Mouse (Mus musculus) limb, embryonic 14.5 days (tissue): Measurements from ENCODE around the gene Usb1. TPM values are rescaled to one million over a fixed set of nuclear protein-coding genes. Genes with fewer than 3 reads are reported as not detected.

Experiments used
- ATAC-seq: fragments of 200-750 bp; cut with Nextera tagmentation; 2 replicates; pipeline ENCODE4 v1.8.0; 2017; ENCODE audit warnings: low read depth, moderate number of reproducible peaks, moderate TSS enrichment; ENCODE audit not compliant: low FRiP score
- DNase-seq: peaks from one replicate; pipeline ENCODE4 v3.0.0-alpha.2; 2015; ENCODE audit warnings: low spot score
- H3K27ac ChIP-seq: fragments of 300-500 bp; sonication (generic); replicated peaks from 2 replicates; pipeline ENCODE4 v1.5.1; 2014; ENCODE audit warnings: low read depth, mild to moderate bottlenecking, low read length, moderate library complexity, mixed read lengths
- H3K27me3 ChIP-seq: fragments of 300-500 bp; sonication (generic); 2 replicates; pipeline ENCODE4 v1.6.1; 2014; ENCODE audit warnings: low read length, mixed read lengths; ENCODE audit not compliant: control insufficient read depth, insufficient read depth
- H3K36me3 ChIP-seq: fragments of 300-500 bp; sonication (generic); 2 replicates; pipeline ENCODE4 v1.6.1; 2014; ENCODE audit warnings: mild to moderate bottlenecking, low read length, moderate library complexity, mixed read lengths; ENCODE audit not compliant: control insufficient read depth, insufficient read depth
- H3K4me1 ChIP-seq: fragments of 300-500 bp; sonication (generic); 2 replicates; pipeline ENCODE4 v1.6.1; 2014; ENCODE audit warnings: antibody characterized with exemption, low read length, mixed read lengths; ENCODE audit not compliant: control insufficient read depth, insufficient read depth
- H3K4me2 ChIP-seq: fragments of 300-500 bp; sonication (generic); replicated peaks from 2 replicates; pipeline ENCODE4 v1.6.1; 2014; ENCODE audit warnings: low read depth, mild to moderate bottlenecking, low read length, moderate library complexity; ENCODE audit not compliant: severe bottlenecking
- H3K4me3 ChIP-seq: fragments of 300-500 bp; sonication (generic); replicated peaks from 2 replicates; pipeline ENCODE4 v1.5.1; 2014; ENCODE audit warnings: low read length
- H3K9ac ChIP-seq: fragments of 300-500 bp; sonication (generic); 2 replicates; pipeline ENCODE4 v1.6.1; 2014; ENCODE audit warnings: mild to moderate bottlenecking, low read depth, low read length, moderate library complexity; ENCODE audit not compliant: severe bottlenecking
- H3K9me3 ChIP-seq: fragments of 300-500 bp; sonication (generic); 2 replicates; pipeline ENCODE4 v1.6.1; 2016; ENCODE audit warnings: low read length; ENCODE audit not compliant: control insufficient read depth
- POLR2A ChIP-seq: fragments of 200-500 bp; IDR thresholded peaks from 2 replicates; pipeline ENCODE4 v1.8.0; 2012; ENCODE audit warnings: inconsistent platforms, mild to moderate bottlenecking, moderate library complexity, borderline replicate concordance; ENCODE audit not compliant: insufficient read depth, insufficient read length; ENCODE audit errors: extremely low read depth
- WGBS: fragments of 180-500 bp; shearing (Covaris S2); extraction: QIAGEN DNeasy Blood & Tissue Kit; methylation state at CpG from one replicate; pipeline ENCODE4 v1.1.7; 2014; 5-methylcytosine and 5-hydroxymethylcytosine counted together
- polyA plus RNA-seq, 2 experiments: library from polyadenylated mRNA; depleted of rRNA in 1 of 2; stranded (reverse) in 1 of 2; unstranded in 1 of 2; fragments of >200 nt; fragmentation: Nextera tagmentation in 1 of 2; extraction: Ambion mirVana in 1 of 2; gene quantifications; 2 replicates each; pipeline versions ENCODE4 v1.2.1 to v1.2.3; 2012 to 2014

Gene Usb1
- polyA plus RNA-seq (2012; rRNA removed) (46.6 and 61.0 TPM in 2 replicates), polyA plus RNA-seq (2014; fragmentation: Nextera tagmentation; extraction: Ambion mirVana) (34.7 and 38.0 TPM in 2 replicates)

- WGBS, result 1% methylated on average over 54 of the region's 80 CpGs
- peak; percentile 65; the same call in 1 of the 2 replicates for TF ChIP-seq POLR2A
- no peaks in the 10 kb centered on the region for H3K9me3 ChIP-seq
- DNase-seq (peak; percentile 92), ATAC-seq (peak; percentile 94)
- peak within 1 kb of the TSS; percentile 88 for H3K4me3 ChIP-seq
- H3K27ac ChIP-seq, result peak within 1 kb of the TSS; percentile 95
- peaks cover 8% of the 10 kb centered on the region for H3K4me1 ChIP-seq
- peak within 1 kb of the TSS; percentile 82 for H3K4me2 ChIP-seq
- peak within 1 kb of the TSS; percentile 90 for H3K9ac ChIP-seq
- H3K36me3 ChIP-seq, result peaks cover 42% of the 10 kb centered on the region
- H3K27me3 ChIP-seq, result no peaks in the 10 kb centered on the region
Measured at GRCm38 (mm10) chr8:95331720-95332436, at the start of gene Usb1, which contains the start of gene Zfp319. Usb1 (plus strand) TSS chr8:95332284. Zfp319 (minus strand) TSS chr8:95331950.

GRCm38 (mm10) chr8:95289066-95289650 lies 42.9 kb upstream of the Usb1 start:
- Histone ChIP-seq H3K9me3 (no peaks in the 10 kb centered on the region), H3K27ac (no peak overlapping the region), H3K4me1 (no peaks in the 10 kb centered on the region), H3K4me2 (no peak overlapping the region), H3K27me3 (no peaks in the 10 kb centered on the region), H3K4me3 (no peak overlapping the region), H3K36me3 (no peaks in the 10 kb centered on the region), H3K9ac (no peak overlapping the region)
- DNase-seq (no peak), ATAC-seq (no peak)
- WGBS, result 51% methylated on average over 6 of the region's 6 CpGs
- TF ChIP-seq POLR2A, result no peak

- DNase-seq (peak; percentile 68), ATAC-seq (no peak)
- H3K9ac ChIP-seq, result no peak overlapping the region
- no peak overlapping the region; the same call in 1 of the 2 replicates for H3K4me2 ChIP-seq
- H3K4me1 ChIP-seq, result no peaks in the 10 kb centered on the region
- H3K36me3 ChIP-seq, result no peaks in the 10 kb centered on the region
- H3K9me3 ChIP-seq, result no peaks in the 10 kb centered on the region
- H3K27me3 ChIP-seq, result no peaks in the 10 kb centered on the region
- H3K4me3 ChIP-seq, result no peak overlapping the region
- WGBS, result 67% methylated on average over 11 of the region's 11 CpGs
- no peak for TF ChIP-seq POLR2A
- H3K27ac ChIP-seq, result no peak overlapping the region
Measured at GRCm38 (mm10) chr8:95293172-95293571, 38.9 kb upstream of the Usb1 start.

GRCm38 (mm10) chr8:95293891-95294290 lies 38.2 kb upstream of the Usb1 start:
- no peaks in the 10 kb centered on the region for H3K4me1 ChIP-seq
- peak; percentile 27 for DNase-seq
- ATAC-seq, result peak; percentile 37; the same call in 1 of the 2 replicates
- no peaks in the 10 kb centered on the region for H3K36me3 ChIP-seq
- H3K9ac ChIP-seq, result 0 out of 2 replicates have a peak overlapping the region, but pooled peaks have one; percentile 25
- H3K9me3 ChIP-seq, result no peaks in the 10 kb centered on the region
- no peak overlapping the region for H3K4me2 ChIP-seq
- no peaks in the 10 kb centered on the region for H3K27me3 ChIP-seq
- no peak overlapping the region for H3K27ac ChIP-seq
- WGBS, result 68% methylated on average over 7 of the region's 7 CpGs
- no peak for TF ChIP-seq POLR2A
- H3K4me3 ChIP-seq, result no peak overlapping the region

GRCm38 (mm10) chr8:95302410-95302809 lies 29.7 kb upstream of the Usb1 start:
- H3K9ac ChIP-seq, result no peak overlapping the region
- H3K9me3 ChIP-seq, result no peaks in the 10 kb centered on the region
- H3K27me3 ChIP-seq, result no peaks in the 10 kb centered on the region
- no peak overlapping the region for H3K4me3 ChIP-seq
- ATAC-seq, result no peak
- H3K36me3 ChIP-seq, result no peaks in the 10 kb centered on the region
- no peak overlapping the region for H3K4me2 ChIP-seq
- H3K27ac ChIP-seq, result no peak overlapping the region
- H3K4me1 ChIP-seq, result no peaks in the 10 kb centered on the region
- DNase-seq, result peak; percentile 34
- WGBS, result 19% methylated on average over 5 of the region's 5 CpGs
- TF ChIP-seq POLR2A, result no peak
